Mouse (Mus musculus) B cell, adult 62 days (primary cell): ENCODE results near the gene Amot. TPM values are rescaled to one million over a fixed set of nuclear protein-coding genes. Genes with fewer than 3 reads are reported as not detected.

Experiments used
- total RNA-seq: library from RNA; stranded (reverse); gene quantifications from 4 replicates; pipeline ENCODE4 v1.2.4, GENCODE M21; 2023

Gene Amot
- 0.63 to 0.82 TPM (median 0.76 TPM) in 4 replicates for total RNA-seq

DNA sequence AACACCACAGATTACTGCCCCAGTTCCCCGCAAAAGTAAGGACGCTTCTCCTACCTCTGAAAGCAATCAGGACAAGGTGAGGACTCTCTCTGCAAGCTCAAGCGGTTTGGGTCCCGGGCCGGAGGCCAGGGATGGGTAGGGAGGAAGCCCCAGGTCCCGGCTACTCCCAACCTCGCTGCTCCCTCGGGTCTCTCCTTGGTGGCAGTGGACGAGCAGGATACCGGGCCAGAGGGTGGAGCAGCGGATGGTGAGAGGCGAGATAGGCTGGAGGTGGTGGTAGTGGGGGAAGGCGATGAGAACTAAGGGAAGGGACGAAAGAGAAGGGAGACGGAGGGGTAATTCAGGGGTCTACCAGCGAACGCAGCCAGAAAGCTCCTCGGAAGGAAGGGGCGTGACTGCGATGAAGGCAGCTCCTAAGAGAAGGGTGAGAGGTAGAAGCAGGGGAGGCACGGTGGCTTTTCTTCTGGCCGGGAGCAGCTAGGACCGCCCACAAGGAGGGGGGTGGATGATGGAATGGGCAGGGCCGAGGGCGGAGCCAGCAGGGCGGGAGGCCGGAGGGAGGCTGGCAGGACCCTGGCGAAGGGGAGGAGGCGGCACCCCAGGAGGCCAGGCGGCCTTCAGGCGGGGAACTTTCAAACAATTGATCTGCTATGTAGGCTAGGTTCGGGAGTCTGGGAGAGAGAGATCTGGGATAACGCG, at the start of gene Amot:
Gene Amot (minus strand): TSS at position 465 of the 699 bp plus-strand sequence.

Other genes starting within 250 kb of the Amot start
- gene Lhfpl1, start 156.1 kb downstream of the Amot start, total RNA-seq, result not detected in 4 replicates